Mouse (Mus musculus): ENCODE results near the gene Rhobtb1. TPM values are rescaled to one million over a fixed set of nuclear protein-coding genes. Genes with fewer than 3 reads are reported as not detected.
A peak's percentile ranks its signal among the peaks of the same experiment; 100 is the strongest.

Gene Rhobtb1
- polyA plus RNA-seq, 1 experiment: 4.1 TPM

GRCm38 (mm10) chr10:69162577-69162976 is 11.3 kb downstream of the Rhobtb1 start:
- no peak for DNase-seq (ENCODE audit: extremely low spot score in 1 of 2, low spot score in 1 of 2)

GRCm38 (mm10) chr10:69163216-69163615 is 12.0 kb downstream of the Rhobtb1 start:
- no peak for DNase-seq (ENCODE audit: extremely low spot score in 1 of 2, low spot score in 1 of 2)

GRCm38 (mm10) chr10:69165125-69165524 is 13.9 kb downstream of the Rhobtb1 start:
- DNase-seq (ENCODE audit: extremely low spot score in 1 of 2, low spot score in 1 of 2): peak in 1 of 2 experiments; percentile 72

GRCm38 (mm10) chr10:69165847-69166246 is 14.6 kb downstream of the Rhobtb1 start:
- DNase-seq (ENCODE audit: extremely low spot score in 1 of 2, low spot score in 1 of 2): no peak

- no peak for DNase-seq (ENCODE audit: extremely low spot score in 1 of 2, low spot score in 1 of 2)
Observed at GRCm38 (mm10) chr10:69166514-69166913, 15.3 kb downstream of the Rhobtb1 start.

GRCm38 (mm10) chr10:69172412-69172811 is 21.2 kb downstream of the Rhobtb1 start:
- no peak for DNase-seq (ENCODE audit: extremely low spot score in 1 of 2, low spot score in 1 of 2)

- DNase-seq (ENCODE audit: extremely low spot score in 1 of 2, low spot score in 1 of 2): no peak
Observed at GRCm38 (mm10) chr10:69176116-69176515, 24.9 kb downstream of the Rhobtb1 start.

GRCm38 (mm10) chr10:69179341-69179740 is 28.1 kb downstream of the Rhobtb1 start:
- DNase-seq (ENCODE audit: extremely low spot score in 1 of 2, low spot score in 1 of 2): no peak

- no peak for DNase-seq (ENCODE audit: extremely low spot score in 1 of 2, low spot score in 1 of 2)
Observed at GRCm38 (mm10) chr10:69180997-69181396, 29.8 kb downstream of the Rhobtb1 start.

GRCm38 (mm10) chr10:69184903-69185302 is 33.7 kb downstream of the Rhobtb1 start:
- DNase-seq (ENCODE audit: extremely low spot score in 1 of 2, low spot score in 1 of 2): no peak

- DNase-seq (ENCODE audit: extremely low spot score in 1 of 2, low spot score in 1 of 2): no peak
Observed at GRCm38 (mm10) chr10:69185431-69185830, 34.2 kb downstream of the Rhobtb1 start.

- peak; percentile 38 to 80 for DNase-seq (ENCODE audit: extremely low spot score in 1 of 2, low spot score in 1 of 2)
Observed at GRCm38 (mm10) chr10:69185894-69186893, 35.0 kb downstream of the Rhobtb1 start.

GRCm38 (mm10) chr10:69187773-69188443 is 36.7 kb downstream of the Rhobtb1 start:
- no peak for DNase-seq (ENCODE audit: extremely low spot score in 1 of 2, low spot score in 1 of 2)

- DNase-seq (ENCODE audit: extremely low spot score in 1 of 2, low spot score in 1 of 2): no peak
Observed at GRCm38 (mm10) chr10:69190434-69191160, 39.4 kb downstream of the Rhobtb1 start.

GRCm38 (mm10) chr10:69192266-69192665 is 41.0 kb downstream of the Rhobtb1 start:
- no peak for DNase-seq (ENCODE audit: extremely low spot score in 1 of 2, low spot score in 1 of 2)

GRCm38 (mm10) chr10:69193721-69194120 is 42.5 kb downstream of the Rhobtb1 start:
- no peak for DNase-seq (ENCODE audit: extremely low spot score in 1 of 2, low spot score in 1 of 2)

- DNase-seq (ENCODE audit: extremely low spot score in 1 of 2, low spot score in 1 of 2): no peak
Observed at GRCm38 (mm10) chr10:69204677-69205400, 53.6 kb downstream of the Rhobtb1 start.

GRCm38 (mm10) chr10:69206081-69206480 is 54.8 kb downstream of the Rhobtb1 start:
- no peak for DNase-seq (ENCODE audit: extremely low spot score in 1 of 2, low spot score in 1 of 2)

- DNase-seq (ENCODE audit: extremely low spot score in 1 of 2, low spot score in 1 of 2): no peak
Observed at GRCm38 (mm10) chr10:69207481-69207880, 56.2 kb downstream of the Rhobtb1 start.

GRCm38 (mm10) chr10:69207981-69208630 is 56.9 kb downstream of the Rhobtb1 start:
- no peak for DNase-seq (ENCODE audit: extremely low spot score in 1 of 2, low spot score in 1 of 2)
